Mouse (Mus musculus) heart, adult 18-20 months (tissue): Measurements from ENCODE around the gene Mmp7. TPM values are rescaled to one million over a fixed set of nuclear protein-coding genes. Genes with fewer than 3 reads are reported as not detected.

Experiments
- DNase-seq, 2 experiments: peaks; one replicate each; pipeline ENCODE4 v3.0.0; 2021 to 2022; ENCODE audit warnings: mixed read lengths in 1 of 2
- long read RNA-seq, 2 experiments: library from polyadenylated mRNA; stranded (forward); transcript quantifications; one replicate each; pipeline ENCODE4 v2.0.0; 2021
- total RNA-seq, 2 experiments: library from RNA; stranded (reverse); gene quantifications; 2 replicates each; pipeline ENCODE4 v1.2.3; 2021

The Mmp7 gene
- not detected for total RNA-seq
- long read RNA-seq, experiment 1: 0 reads
- long read RNA-seq, experiment 2: 0 reads

- no peak for DNase-seq
Observed at GRCm38 (mm10) chr9:7691790-7692189, at the start of gene Mmp7. Gene Mmp7, plus strand, starts transcription at chr9:7692090.

- DNase-seq: no peak
Observed at GRCm38 (mm10) chr9:7647901-7648300, 44.0 kb upstream of the Mmp7 start.

- no peak for DNase-seq
Observed at GRCm38 (mm10) chr9:7650397-7651180, 41.3 kb upstream of the Mmp7 start.

- DNase-seq: no peak
Observed at GRCm38 (mm10) chr9:7652351-7653085, 39.4 kb upstream of the Mmp7 start.

- DNase-seq: no peak
Observed at GRCm38 (mm10) chr9:7657946-7658345, 33.9 kb upstream of the Mmp7 start.

GRCm38 (mm10) chr9:7659469-7660020 lies 32.3 kb upstream of the Mmp7 start:
- no peak for DNase-seq

- DNase-seq: no peak
Observed at GRCm38 (mm10) chr9:7661371-7661770, 30.5 kb upstream of the Mmp7 start.

- DNase-seq: no peak
Observed at GRCm38 (mm10) chr9:7669674-7670073, 22.2 kb upstream of the Mmp7 start.

GRCm38 (mm10) chr9:7672985-7673384 lies 18.9 kb upstream of the Mmp7 start:
- no peak for DNase-seq

GRCm38 (mm10) chr9:7678154-7678837 lies 13.6 kb upstream of the Mmp7 start:
- no peak for DNase-seq

- DNase-seq: no peak
Observed at GRCm38 (mm10) chr9:7682081-7682618, 9.7 kb upstream of the Mmp7 start.

GRCm38 (mm10) chr9:7686024-7686423 lies 5.9 kb upstream of the Mmp7 start:
- no peak for DNase-seq

- no peak for DNase-seq
Observed at GRCm38 (mm10) chr9:7689799-7690198, 2.1 kb upstream of the Mmp7 start.

- no peak for DNase-seq
Observed at GRCm38 (mm10) chr9:7693961-7694360, 2.1 kb downstream of the Mmp7 start.

- DNase-seq: no peak
Observed at GRCm38 (mm10) chr9:7695646-7696045, 3.8 kb downstream of the Mmp7 start.

GRCm38 (mm10) chr9:7708698-7709097 lies 16.8 kb downstream of the Mmp7 start:
- DNase-seq: no peak

GRCm38 (mm10) chr9:7711196-7711595 lies 19.3 kb downstream of the Mmp7 start:
- DNase-seq: no peak

- peak; percentile 38 to 73 for DNase-seq
Observed at GRCm38 (mm10) chr9:7714062-7714907, 22.4 kb downstream of the Mmp7 start.

- no peak for DNase-seq
Observed at GRCm38 (mm10) chr9:7714908-7715175, 23.0 kb downstream of the Mmp7 start.

GRCm38 (mm10) chr9:7721543-7721942 lies 29.7 kb downstream of the Mmp7 start:
- no peak for DNase-seq

- no peak for DNase-seq
Observed at GRCm38 (mm10) chr9:7728997-7729396, 37.1 kb downstream of the Mmp7 start.

GRCm38 (mm10) chr9:7742696-7743095 lies 50.8 kb downstream of the Mmp7 start:
- no peak for DNase-seq
